Mouse (Mus musculus) embryonic fibroblast, embryonic 13.5 days (primary cell): ENCODE measurements around the gene Cdc42bpa.

Source experiments
- CTCF ChIP-seq: IDR thresholded peaks from 2 replicates; pipeline ENCODE4 v1.5.1; 2011; ENCODE audit warnings: mild to moderate bottlenecking, control low read depth, low read length, moderate library complexity, borderline replicate concordance; ENCODE audit not compliant: insufficient read depth
- POLR2A ChIP-seq: IDR thresholded peaks from 2 replicates; pipeline ENCODE4 v1.6.1; 2011; ENCODE audit warnings: low read depth, mild to moderate bottlenecking, control low read depth, low read length, moderate library complexity

GRCm38 (mm10) chr1:180186371-180186770, 226.1 kb downstream of the Cdc42bpa start:
- TF ChIP-seq CTCF (no peak), POLR2A (no peak)
